Mouse (Mus musculus) spleen, adult 2 months (tissue): ENCODE measurements at regions not wholly inside any gene's neighbourhood (a gene's known extent, or its start where the extent isn't known, plus 50 kb on each side); places are given as distances from the start of the nearest gene placed in this dataset.

ENCODE experiments used
- CTCF ChIP-seq: fragments of 200-500 bp; IDR thresholded peaks from 2 replicates; pipeline ENCODE4 v1.5.1; 2011; ENCODE audit warnings: mild to moderate bottlenecking, inconsistent platforms; ENCODE audit not compliant: insufficient read depth, insufficient read length, insufficient replicate concordance; ENCODE audit errors: extremely low read depth
- POLR2A ChIP-seq: fragments of 200-500 bp; IDR thresholded peaks from 2 replicates; pipeline ENCODE4 v1.6.1; 2011; ENCODE audit warnings: low read depth, low read length, inconsistent platforms

DNA sequence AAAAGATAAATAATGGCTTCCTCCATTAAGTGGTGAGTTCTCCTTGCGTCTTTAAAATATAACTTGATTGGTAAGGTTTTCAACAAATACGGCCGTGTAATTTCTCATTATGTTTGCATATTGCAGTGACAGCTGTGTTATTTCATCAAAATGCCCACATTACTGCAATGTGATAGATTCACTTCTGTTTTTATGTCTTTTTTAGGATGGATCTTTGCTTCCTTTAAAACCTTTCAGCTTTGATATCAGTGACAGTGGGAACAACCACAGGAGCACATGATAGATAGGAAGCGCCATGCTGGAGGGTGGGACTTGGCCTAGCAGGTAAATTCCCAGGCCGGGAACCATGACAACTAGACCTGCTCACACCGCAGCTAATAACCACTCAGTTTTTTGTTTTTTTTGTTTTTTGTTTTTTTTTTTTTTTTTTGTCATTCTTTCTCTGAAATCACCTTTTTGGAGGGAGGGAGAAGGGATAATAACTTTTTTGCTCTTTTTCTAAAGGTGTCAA is 259.3 kb downstream of the Dact1 start:
- TF ChIP-seq CTCF (no peak), POLR2A (no peak)
